Mouse (Mus musculus) lung, embryonic 14.5 days (tissue): ENCODE results near the gene Ppp1r37. TPM values are rescaled to one million over a fixed set of nuclear protein-coding genes. Genes with fewer than 3 reads are reported as not detected.

Source experiments
- ATAC-seq: fragments of 200-750 bp; cut with Nextera tagmentation; 2 replicates; pipeline ENCODE4 v1.8.0; 2017; ENCODE audit warnings: mild to moderate bottlenecking, moderate TSS enrichment, moderate library complexity; ENCODE audit not compliant: insufficient read depth
- DNase-seq: peaks from one replicate; pipeline ENCODE4 v3.0.0-alpha.2; 2015
- H3K27ac ChIP-seq: fragments of 300-500 bp; sonication (generic); 2 replicates; pipeline ENCODE4 v1.5.1; 2014; ENCODE audit warnings: low read depth, mild to moderate bottlenecking, moderate library complexity
- H3K27me3 ChIP-seq: fragments of 300-500 bp; sonication (generic); 2 replicates; pipeline ENCODE4 v1.6.1; 2014; ENCODE audit warnings: low read length, control low read depth; ENCODE audit not compliant: insufficient read depth
- H3K36me3 ChIP-seq: fragments of 300-500 bp; sonication (generic); 2 replicates; pipeline ENCODE4 v1.6.1; 2014; ENCODE audit warnings: control low read depth; ENCODE audit not compliant: insufficient read depth
- H3K4me1 ChIP-seq: fragments of 300-500 bp; sonication (generic); 2 replicates; pipeline ENCODE4 v1.6.1; 2014; ENCODE audit warnings: antibody characterized with exemption, control low read depth; ENCODE audit not compliant: insufficient read depth
- H3K4me2 ChIP-seq: fragments of 300-500 bp; sonication (generic); 2 replicates; pipeline ENCODE4 v1.6.1; 2014; ENCODE audit warnings: mild to moderate bottlenecking
- H3K4me3 ChIP-seq: fragments of 300-500 bp; sonication (generic); 2 replicates; pipeline ENCODE4 v1.5.1; 2014; ENCODE audit warnings: low read depth, low read length
- H3K9ac ChIP-seq: fragments of 300-500 bp; sonication (generic); 2 replicates; pipeline ENCODE4 v1.6.1; 2014
- H3K9me3 ChIP-seq: fragments of 300-500 bp; sonication (generic); 2 replicates; pipeline ENCODE4 v1.6.1; 2016; ENCODE audit warnings: low read depth, low read length, control low read depth
- CTCF ChIP-seq: IDR thresholded peaks from 2 replicates; pipeline ENCODE4 v1.5.1; 2016; ENCODE audit warnings: antibody characterized with exemption, low read depth
- WGBS: fragments of 180-500 bp; shearing (Covaris S2); extraction: QIAGEN DNeasy Blood & Tissue Kit; methylation state at CpG from one replicate; pipeline ENCODE4 v1.1.7; 2014; 5-methylcytosine and 5-hydroxymethylcytosine counted together
- polyA plus RNA-seq: library from polyadenylated mRNA; unstranded; fragments of >200 nt; fragmentation: Nextera tagmentation; extraction: Ambion mirVana; gene quantifications from 2 replicates; pipeline ENCODE4 v1.2.1, GENCODE M21; 2014

The Ppp1r37 gene
- polyA plus RNA-seq, 1 experiment from 2014 or later = 6.2 TPM

DNA sequence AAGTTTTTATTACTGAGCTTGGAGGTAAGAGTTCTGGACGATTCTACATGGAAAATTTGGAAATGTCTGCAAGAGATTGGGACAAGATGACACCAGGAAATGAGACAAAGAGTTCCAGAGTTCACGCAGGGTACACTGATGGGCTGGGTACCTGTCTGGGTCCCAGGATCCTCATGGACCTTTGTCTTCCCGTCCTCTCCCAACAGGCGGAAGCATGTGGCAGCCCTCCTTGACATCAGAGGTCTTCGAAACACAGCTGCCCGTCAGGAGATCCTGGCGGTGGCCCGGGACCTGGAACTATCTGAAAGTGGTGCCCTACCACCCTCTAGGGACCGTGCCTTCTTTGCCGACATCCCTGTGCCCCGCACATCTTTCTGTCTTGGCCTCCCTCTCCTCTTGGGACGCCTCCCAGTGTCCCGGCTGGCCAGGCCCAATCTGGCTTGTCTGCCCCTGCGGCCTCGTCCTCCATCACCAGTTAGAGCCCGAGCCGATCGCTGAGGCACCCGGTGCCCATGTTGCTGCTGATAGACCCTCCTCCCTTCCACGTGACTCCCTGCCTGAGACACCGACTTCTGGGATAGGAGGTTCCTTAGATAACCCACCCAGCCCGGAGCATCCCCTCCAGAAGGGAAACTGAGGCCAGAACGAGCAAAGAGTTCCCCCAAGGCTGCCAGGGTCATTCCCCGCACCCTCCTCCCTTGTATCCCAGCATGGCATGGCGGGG is 68.0 kb downstream of the Ppp1r37 start:
- Histone ChIP-seq H3K36me3 (no peaks in the 10 kb centered on the region), H3K9ac (no peak overlapping the region), H3K4me3 (no peak overlapping the region), H3K4me1 (no peaks in the 10 kb centered on the region; the same call in 1 of the 2 replicates), H3K27me3 (peaks cover 20% of the 10 kb centered on the region), H3K4me2 (no peak overlapping the region), H3K27ac (no peak overlapping the region), H3K9me3 (no peaks in the 10 kb centered on the region)
- TF ChIP-seq CTCF = no peak
- WGBS = 81% methylated on average over 25 of the region's 25 CpGs
- DNase-seq = no peak
- no peak for ATAC-seq

DNA sequence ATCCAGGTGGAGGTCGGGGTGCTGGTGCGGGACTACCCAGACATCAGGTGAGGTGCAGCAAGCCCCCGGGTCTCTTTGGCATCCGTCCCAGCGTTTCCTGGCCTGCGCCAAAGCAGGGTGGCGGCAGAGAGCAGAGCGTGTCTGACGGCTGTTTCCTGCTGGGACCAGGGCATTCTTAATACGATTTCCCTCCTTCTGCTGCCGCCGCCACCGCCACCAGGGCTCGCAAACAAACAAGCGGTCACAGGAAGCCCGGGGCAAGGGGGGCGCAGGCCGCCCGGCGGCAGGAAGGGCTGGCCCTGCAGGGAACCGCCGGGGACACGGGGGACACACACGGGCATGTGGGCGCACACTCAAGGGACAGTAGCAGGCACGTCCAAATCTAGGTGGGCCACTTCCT is 71.1 kb downstream of the Ppp1r37 start:
- DNase-seq (peak; percentile 76), ATAC-seq (peak; percentile 66; the same call in 1 of the 2 replicates)
- WGBS = under 1% methylated on average over 26 of the region's 26 CpGs
- peak overlapping the region; percentile 49 for H3K4me2 ChIP-seq
- TF ChIP-seq CTCF = peak; percentile 40; the same call in 1 of the 2 replicates
- H3K27me3 ChIP-seq = peaks cover 35% of the 10 kb centered on the region
- H3K27ac ChIP-seq = 0 out of 2 replicates have a peak overlapping the region, but pooled peaks have one; percentile 24
- peak overlapping the region; percentile 7; the same call in 1 of the 2 replicates for H3K4me3 ChIP-seq
- H3K36me3 ChIP-seq = no peaks in the 10 kb centered on the region
- H3K9ac ChIP-seq = no peak overlapping the region
- no peaks in the 10 kb centered on the region for H3K9me3 ChIP-seq
- H3K4me1 ChIP-seq = no peaks in the 10 kb centered on the region

DNA sequence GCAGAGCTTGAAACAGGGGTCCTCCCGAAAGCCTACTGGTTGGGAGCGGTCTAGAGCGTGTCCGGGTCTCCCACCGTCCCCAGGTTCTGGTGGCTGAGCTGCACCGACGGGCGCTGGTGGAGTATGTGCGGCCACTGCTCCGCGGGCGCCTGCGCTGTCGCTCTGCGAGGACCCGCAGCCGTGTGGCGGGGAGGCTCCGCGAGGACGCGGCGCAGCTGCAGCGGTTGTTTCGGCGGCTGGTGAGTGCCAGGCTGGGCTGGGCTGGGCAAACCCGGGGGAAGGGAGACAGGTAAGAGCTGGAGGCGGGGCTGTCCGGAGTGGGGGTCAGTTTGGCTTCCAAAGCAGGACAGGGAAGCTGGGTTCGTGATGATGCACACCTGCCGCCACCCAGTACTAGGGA is 73.4 kb downstream of the Ppp1r37 start:
- DNase-seq (no peak), ATAC-seq (no peak)
- peak overlapping the region; percentile 32; the same call in 1 of the 2 replicates for H3K4me2 ChIP-seq
- TF ChIP-seq CTCF = no peak
- H3K4me1 ChIP-seq = no peaks in the 10 kb centered on the region
- H3K27me3 ChIP-seq = peaks cover 35% of the 10 kb centered on the region
- no peak overlapping the region for H3K9ac ChIP-seq
- H3K36me3 ChIP-seq = no peaks in the 10 kb centered on the region
- no peak overlapping the region for H3K27ac ChIP-seq
- WGBS = 12% methylated on average over 28 of the region's 31 CpGs
- H3K9me3 ChIP-seq = no peaks in the 10 kb centered on the region
- 0 out of 2 replicates have a peak overlapping the region, but pooled peaks have one; percentile 2 for H3K4me3 ChIP-seq

DNA sequence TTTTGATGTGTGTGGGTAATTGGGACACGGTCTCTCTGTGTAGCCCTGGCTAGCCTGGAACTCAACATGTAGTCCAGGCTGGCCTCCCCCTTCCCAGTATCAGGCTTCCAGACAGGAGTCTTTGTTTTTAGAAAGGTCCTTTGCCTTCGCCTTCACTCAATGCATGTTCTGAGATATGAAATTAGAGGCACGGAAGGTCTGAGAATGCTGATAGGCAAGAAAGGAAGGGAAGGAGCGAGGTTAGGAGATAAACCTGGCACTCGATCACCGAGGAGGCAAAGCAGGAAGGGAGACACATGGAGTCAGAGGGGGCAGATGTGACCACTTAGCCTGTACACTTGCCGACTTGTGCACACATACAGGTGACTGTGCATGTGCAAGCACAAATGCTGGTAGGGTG is 76.3 kb downstream of the Ppp1r37 start:
- no peak for TF ChIP-seq CTCF
- H3K9me3 ChIP-seq = no peaks in the 10 kb centered on the region
- no peak overlapping the region for H3K4me2 ChIP-seq
- no peak overlapping the region for H3K9ac ChIP-seq
- no peak overlapping the region for H3K27ac ChIP-seq
- ATAC-seq (no peak), DNase-seq (no peak)
- H3K27me3 ChIP-seq = peaks cover 29% of the 10 kb centered on the region
- H3K4me1 ChIP-seq = no peaks in the 10 kb centered on the region
- WGBS = 84% methylated on average over 7 of the region's 7 CpGs
- H3K4me3 ChIP-seq = no peak overlapping the region
- H3K36me3 ChIP-seq = no peaks in the 10 kb centered on the region

DNA sequence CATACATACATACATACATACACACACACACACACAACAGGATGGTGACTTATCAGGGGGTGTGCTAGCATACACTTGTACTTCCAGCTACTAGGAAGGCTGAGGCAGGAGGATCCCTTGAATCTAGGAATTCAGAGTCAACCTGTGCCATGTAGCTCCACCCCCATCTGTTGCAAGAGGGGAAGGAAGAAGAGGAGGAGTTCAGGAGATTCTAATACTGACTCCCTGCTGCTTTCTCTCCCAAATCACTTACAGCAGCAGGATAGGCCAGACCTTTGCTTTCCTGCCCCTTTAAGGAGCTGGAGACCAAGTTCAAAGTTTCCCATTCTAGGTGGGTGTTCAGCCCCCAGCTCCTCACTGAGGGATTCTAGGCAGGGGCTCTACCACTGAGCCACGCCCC is 77.4 kb downstream of the Ppp1r37 start:
- Histone ChIP-seq H3K36me3 (no peaks in the 10 kb centered on the region), H3K4me3 (no peak overlapping the region), H3K9ac (no peak overlapping the region), H3K9me3 (no peaks in the 10 kb centered on the region), H3K27me3 (peaks cover 18% of the 10 kb centered on the region), H3K27ac (no peak overlapping the region), H3K4me1 (no peaks in the 10 kb centered on the region), H3K4me2 (no peak overlapping the region)
- TF ChIP-seq CTCF = no peak
- DNase-seq (no peak), ATAC-seq (no peak)
- 91% methylated on average over 1 of the region's 1 CpGs for whole genome bisulfite sequencing

DNA sequence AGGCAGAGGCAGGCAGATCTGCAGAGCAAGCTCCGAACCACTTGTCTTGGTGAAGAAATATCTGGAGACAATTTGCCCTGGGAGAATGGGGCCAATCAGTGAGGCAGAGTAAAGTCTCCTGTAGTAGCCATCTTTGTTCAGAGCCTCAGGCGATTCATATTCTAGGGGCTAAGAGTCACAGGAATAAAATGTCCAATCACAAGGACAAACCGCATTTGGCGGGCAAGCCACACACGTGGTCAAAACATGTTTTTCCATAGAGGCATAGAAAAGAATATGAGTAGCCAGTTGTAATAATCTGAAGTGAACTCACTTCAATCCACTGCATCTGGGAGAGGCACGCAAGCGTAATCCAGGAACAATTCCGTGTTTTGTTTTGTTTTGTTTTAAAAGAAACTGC is 79.6 kb downstream of the Ppp1r37 start:
- H3K4me1 ChIP-seq = no peaks in the 10 kb centered on the region
- ATAC-seq = no peak
- no peak for TF ChIP-seq CTCF
- no peak for DNase-seq
- no peak overlapping the region for H3K9ac ChIP-seq
- no peak overlapping the region for H3K27ac ChIP-seq
- no peaks in the 10 kb centered on the region; the same call in 1 of the 2 replicates for H3K27me3 ChIP-seq
- WGBS = 81% methylated on average over 8 of the region's 8 CpGs
- H3K36me3 ChIP-seq = no peaks in the 10 kb centered on the region
- H3K4me3 ChIP-seq = no peak overlapping the region
- H3K4me2 ChIP-seq = no peak overlapping the region
- no peaks in the 10 kb centered on the region for H3K9me3 ChIP-seq

Other genes with a start within 250 kb of the Ppp1r37 start
- 88.6 and 90.5 TPM in 2 replicates for gene Ercc1, start 218.3 kb downstream of the Ppp1r37 start, polyA plus RNA-seq
- gene Cd3eap, start 203.6 kb downstream of the Ppp1r37 start, polyA plus RNA-seq = 21.3 and 24.2 TPM in 2 replicates
- gene Ppp1r13l, start 203.3 kb downstream of the Ppp1r37 start, polyA plus RNA-seq = 5.4 and 7.9 TPM in 2 replicates
- 11.4 and 12.1 TPM in 2 replicates for gene Ercc2, start 181.1 kb downstream of the Ppp1r37 start, polyA plus RNA-seq
- gene Klc3, start 159.0 kb downstream of the Ppp1r37 start, polyA plus RNA-seq = 6.5 and 7.5 TPM in 2 replicates
- 2.8 and 11.1 TPM in 2 replicates for gene Ckm, start 158.3 kb downstream of the Ppp1r37 start, polyA plus RNA-seq
- gene Mark4, start 104.3 kb downstream of the Ppp1r37 start, polyA plus RNA-seq = 8.7 and 11.1 TPM in 2 replicates
- gene Exoc3l2, start 99.7 kb downstream of the Ppp1r37 start, polyA plus RNA-seq = 1.7 and 2.2 TPM in 2 replicates
- 1.1 and 1.7 TPM in 2 replicates for gene Bloc1s3, start 54.7 kb downstream of the Ppp1r37 start, polyA plus RNA-seq
- 77.3 and 83.5 TPM in 2 replicates for gene Trappc6a, start 54.7 kb downstream of the Ppp1r37 start, polyA plus RNA-seq
- 0.11 TPM in 2 replicates for gene Nkpd1, start 45.2 kb downstream of the Ppp1r37 start, polyA plus RNA-seq
- 0.27 and 0.38 TPM in 2 replicates for gene Zfp296, start 14.2 kb upstream of the Ppp1r37 start, polyA plus RNA-seq
- 180 and 183 TPM in 2 replicates for gene Gemin7, start 14.5 kb upstream of the Ppp1r37 start, polyA plus RNA-seq
- 46.9 and 51.5 TPM in 2 replicates for gene Clasrp, start 41.4 kb upstream of the Ppp1r37 start, polyA plus RNA-seq
- 7.3 TPM in 2 replicates for gene Relb, start 66.4 kb upstream of the Ppp1r37 start, polyA plus RNA-seq
- gene Clptm1, start 102.0 kb upstream of the Ppp1r37 start, polyA plus RNA-seq = 95.0 and 96.0 TPM in 2 replicates
- gene Apoc2, start 114.9 kb upstream of the Ppp1r37 start, polyA plus RNA-seq = 2.5 and 3.4 TPM in 2 replicates
- gene Gm44805, start 118.3 kb upstream of the Ppp1r37 start, polyA plus RNA-seq = not detected in 2 replicates
- 0.30 TPM in 1 of 2 replicates, not detected in the other for gene Apoc4, start 118.4 kb upstream of the Ppp1r37 start, polyA plus RNA-seq
- gene Apoc1, start 129.6 kb upstream of the Ppp1r37 start, polyA plus RNA-seq = 13.6 and 15.5 TPM in 2 replicates
- 404 and 439 TPM in 2 replicates for gene Apoe, start 136.1 kb upstream of the Ppp1r37 start, polyA plus RNA-seq
- 149 and 168 TPM in 2 replicates for gene Tomm40, start 152.4 kb upstream of the Ppp1r37 start, polyA plus RNA-seq
- 120 and 125 TPM in 2 replicates for gene Nectin2, start 187.4 kb upstream of the Ppp1r37 start, polyA plus RNA-seq
- 206 and 209 TPM in 2 replicates for gene Bcam, start 207.9 kb upstream of the Ppp1r37 start, polyA plus RNA-seq
- gene Cblc, start 233.7 kb upstream of the Ppp1r37 start, polyA plus RNA-seq = 6.8 and 10.2 TPM in 2 replicates